Mouse (Mus musculus) heart, postnatal 14 days (tissue): ENCODE data around the gene Lemd1. TPM values are rescaled to one million over a fixed set of nuclear protein-coding genes. Genes with fewer than 3 reads are reported as not detected.

Source experiments
- DNase-seq, 2 experiments: peaks; one replicate each; pipeline ENCODE4 v3.0.0; 2021 to 2022
- intact Hi-C: fragments of 180-260 bp; cut with DNase I; formaldehyde crosslinking; loops from one replicate; pipeline ENCODE4 v1.15.1; 2025
- total RNA-seq, 2 experiments: library from RNA; stranded (reverse); gene quantifications; 2 replicates each; pipeline ENCODE4 v1.2.3; 2021

The Lemd1 gene
- total RNA-seq, 2 experiments from 2014 or later: not detected

DNA sequence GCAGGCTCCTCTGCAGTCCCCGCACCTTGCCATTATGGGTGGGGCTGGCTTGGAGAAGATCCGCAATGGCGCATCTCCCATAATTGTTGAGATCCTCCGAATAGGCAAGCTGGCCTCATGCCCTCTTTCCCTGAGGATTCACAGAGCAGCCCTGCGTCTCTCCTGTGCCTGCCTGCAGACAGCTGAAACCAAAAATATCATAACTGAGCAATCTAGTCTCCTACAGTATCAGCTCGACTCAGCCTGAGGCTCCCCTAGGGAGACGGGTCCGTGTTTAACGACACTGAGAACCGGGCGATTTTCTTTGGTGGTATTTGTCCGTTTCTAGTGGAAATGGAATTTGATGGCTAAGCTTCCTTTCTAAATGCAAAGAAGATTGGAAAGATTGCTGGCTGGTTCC is 8.7 kb downstream of the Lemd1 start:
- intact Hi-C loops: no loop called here
- DNase-seq: no peak

- intact Hi-C loops: no loop called here
- DNase-seq: no peak
Measured at GRCm38 (mm10) chr1:132200562-132201510, 9.6 kb downstream of the Lemd1 start.

- intact Hi-C loops: no loop called here
- DNase-seq: no peak
Measured at GRCm38 (mm10) chr1:132201511-132201860, 10.3 kb downstream of the Lemd1 start.

GRCm38 (mm10) chr1:132201936-132202335 is 10.7 kb downstream of the Lemd1 start:
- intact Hi-C loops: no loop called here
- no peak for DNase-seq

- DNase-seq: no peak
- intact Hi-C loops: no loop called here
Measured at GRCm38 (mm10) chr1:132202771-132203170, 11.5 kb downstream of the Lemd1 start.

- intact Hi-C loops: loop anchor here (5.0 kb wide), 1 partner anchor 39 kb away; no protein-coding TSS in a partner anchor
- no peak for DNase-seq
Measured at GRCm38 (mm10) chr1:132205958-132206357, 14.7 kb downstream of the Lemd1 start.

DNA sequence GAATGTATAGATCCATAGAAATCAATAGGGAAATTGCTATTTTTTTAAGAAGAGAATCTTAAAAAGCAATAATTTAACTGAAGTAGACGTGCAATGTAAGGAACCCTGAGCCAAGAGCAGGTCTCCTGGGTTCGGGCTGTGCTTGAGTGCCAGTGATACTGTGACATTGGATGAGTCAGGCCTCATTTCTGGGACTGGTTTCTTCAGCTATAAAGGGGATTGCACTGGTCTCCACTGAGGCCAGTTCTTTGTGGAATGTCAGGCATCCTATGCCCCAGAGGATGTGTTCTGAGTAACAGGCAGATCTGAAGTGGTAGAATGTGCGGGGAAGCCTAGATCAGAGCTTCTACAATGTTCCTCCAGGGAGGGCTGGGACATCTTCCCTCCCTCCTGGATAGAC is 15.6 kb downstream of the Lemd1 start:
- no peak for DNase-seq
- intact Hi-C loops: loop anchor here (5.0 kb wide), 1 partner anchor 40 kb away; no protein-coding TSS in a partner anchor

- intact Hi-C loops: loop anchor here (5.0 kb wide), 1 partner anchor 41 kb away; no protein-coding TSS in a partner anchor
- DNase-seq: peak in 1 of 2 experiments; percentile 35
Measured at GRCm38 (mm10) chr1:132208154-132208553, 16.9 kb downstream of the Lemd1 start.

- DNase-seq: no peak
- intact Hi-C loops: loop anchor here (5.0 kb wide), 1 partner anchor 42 kb away; no protein-coding TSS in a partner anchor
Measured at GRCm38 (mm10) chr1:132209400-132209799, 18.2 kb downstream of the Lemd1 start.

DNA sequence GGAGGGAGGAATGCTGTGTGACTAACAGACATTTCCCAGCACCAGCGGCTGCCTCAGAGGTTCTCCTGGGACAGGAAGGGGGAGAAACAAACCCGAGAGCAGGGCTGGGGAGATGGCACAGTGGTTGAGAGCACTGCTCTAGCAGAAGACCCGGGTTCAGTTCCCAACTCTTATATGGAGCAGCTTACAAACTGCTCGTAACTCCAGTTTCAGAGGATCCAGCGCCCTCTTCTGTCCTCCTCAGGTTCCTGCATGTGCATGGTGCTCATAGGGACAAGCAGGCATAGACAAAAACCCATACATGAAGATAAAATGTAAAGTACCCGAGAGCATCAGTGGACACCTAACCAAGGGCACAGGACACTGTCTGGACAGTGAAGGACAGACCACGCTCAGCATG is 19.7 kb downstream of the Lemd1 start:
- DNase-seq: peak in 1 of 2 experiments; percentile 44
- intact Hi-C loops: loop anchor here (5.0 kb wide), 1 partner anchor 91 kb away; no protein-coding TSS in a partner anchor

- DNase-seq: no peak
- intact Hi-C loops: loop anchor here (5.0 kb wide), 1 partner anchor 91 kb away; no protein-coding TSS in a partner anchor
Measured at GRCm38 (mm10) chr1:132211672-132212071, 20.4 kb downstream of the Lemd1 start.

DNA sequence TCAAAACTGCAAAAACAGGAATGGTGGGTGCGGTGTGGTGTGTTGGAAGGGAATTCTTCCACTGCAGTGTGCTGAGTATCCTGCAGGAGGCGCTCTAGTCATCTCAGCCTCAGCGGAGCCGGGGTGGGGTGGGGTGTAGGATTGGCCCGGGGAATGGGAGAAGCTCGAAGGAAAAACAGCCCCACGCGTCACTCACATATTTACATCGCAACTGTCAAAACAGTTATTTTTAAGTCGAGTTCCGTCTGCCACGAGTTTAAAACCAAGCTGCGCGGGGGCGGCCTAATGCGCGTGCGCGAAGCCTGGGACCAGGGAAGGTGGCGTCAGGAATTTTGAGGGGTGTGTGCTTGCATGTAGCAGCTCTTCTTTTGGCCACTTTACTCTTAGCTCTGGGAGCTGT is 21.0 kb downstream of the Lemd1 start:
- intact Hi-C loops: loop anchor here (5.0 kb wide), 1 partner anchor 90 kb away; no protein-coding TSS in a partner anchor
- DNase-seq: peak; percentile 59 to 72

DNA sequence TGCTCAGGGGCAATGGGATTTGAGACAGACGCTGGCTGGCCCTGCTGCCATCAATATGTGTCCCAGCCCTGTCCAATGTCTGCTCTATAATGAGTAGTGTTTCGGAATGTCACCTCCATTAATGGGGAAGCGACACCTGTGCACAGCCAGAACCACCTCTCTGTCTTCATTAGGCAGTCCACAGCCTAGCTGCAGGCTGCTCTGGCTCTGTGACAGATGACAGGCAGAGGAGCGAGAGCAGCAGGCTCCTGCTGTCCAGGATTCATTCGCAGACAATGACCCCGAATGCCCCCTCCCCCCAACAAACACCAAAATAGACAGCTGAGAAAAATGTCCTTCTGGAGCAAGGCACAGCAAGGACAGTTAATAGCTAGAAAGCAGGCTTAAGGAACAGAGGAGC is 21.8 kb downstream of the Lemd1 start:
- DNase-seq: no peak
- intact Hi-C loops: loop anchor here (5.0 kb wide), 1 partner anchor 89 kb away; no protein-coding TSS in a partner anchor

- intact Hi-C loops: no loop called here
Measured at GRCm38 (mm10) chr1:132216276-132216675, 25.0 kb downstream of the Lemd1 start.

GRCm38 (mm10) chr1:132221627-132222026 is 30.4 kb downstream of the Lemd1 start:
- DNase-seq: no peak
- intact Hi-C loops: no loop called here

More at GRCm38 (mm10) chr1:132216276-132216675, 25.0 kb downstream of the Lemd1 start:
- DNase-seq: no peak

DNA sequence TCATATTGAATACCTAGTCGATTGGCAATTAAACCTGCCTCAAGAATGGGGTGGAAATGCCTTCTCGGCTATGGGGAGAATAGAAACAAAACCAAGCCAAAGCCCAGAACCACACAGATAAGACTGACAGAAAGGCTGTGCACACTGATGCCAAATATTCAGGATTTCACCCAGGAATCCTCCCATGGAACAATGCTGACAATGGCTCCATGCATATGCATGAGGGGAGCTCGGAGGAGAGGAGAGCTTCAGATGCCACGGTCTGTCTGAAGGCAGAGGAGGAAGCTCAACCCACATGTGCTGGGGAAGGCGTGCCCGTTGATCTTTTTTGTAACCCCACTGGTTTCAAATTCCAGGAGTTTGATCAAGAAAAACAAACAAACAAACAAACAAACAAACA is 30.9 kb downstream of the Lemd1 start:
- DNase-seq: no peak
- intact Hi-C loops: no loop called here

DNA sequence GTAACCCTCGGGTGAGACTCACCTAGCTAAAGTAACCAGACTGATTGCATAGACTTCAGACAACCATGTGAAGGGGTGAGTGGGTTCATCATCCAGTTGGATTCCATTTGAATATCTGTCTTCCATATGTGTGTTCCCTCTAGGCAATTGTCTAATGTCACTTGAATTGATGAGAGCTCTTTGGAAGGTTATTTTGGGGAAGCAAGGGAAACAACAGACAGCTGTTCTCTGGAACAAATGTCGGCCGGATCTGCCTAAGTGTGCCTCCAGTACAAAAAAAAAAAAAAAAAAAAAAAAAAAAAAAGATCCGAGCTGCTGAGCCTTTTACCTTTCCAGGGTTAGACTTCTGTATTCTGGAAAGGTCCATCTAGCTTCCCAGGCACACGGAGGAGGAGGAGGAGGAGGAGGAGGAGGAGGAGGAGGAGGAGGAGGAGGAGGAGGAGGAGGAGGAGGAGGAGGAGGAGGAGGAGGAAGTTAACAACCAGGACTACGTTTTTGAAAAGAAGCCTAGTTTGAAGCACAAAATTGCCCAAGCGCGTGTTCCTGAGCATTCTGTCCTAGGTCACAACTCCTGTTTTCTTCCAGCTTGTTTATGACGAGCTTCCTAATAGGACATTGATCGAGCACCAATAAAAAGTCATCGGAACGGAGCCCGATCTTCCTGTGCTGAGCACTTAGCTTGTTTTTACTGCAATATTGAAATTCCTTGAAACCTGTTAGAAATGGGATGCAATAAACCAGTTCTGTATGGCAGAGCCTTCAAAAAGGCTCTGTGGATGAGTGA is 35.3 kb downstream of the Lemd1 start:
- DNase-seq: no peak

DNA sequence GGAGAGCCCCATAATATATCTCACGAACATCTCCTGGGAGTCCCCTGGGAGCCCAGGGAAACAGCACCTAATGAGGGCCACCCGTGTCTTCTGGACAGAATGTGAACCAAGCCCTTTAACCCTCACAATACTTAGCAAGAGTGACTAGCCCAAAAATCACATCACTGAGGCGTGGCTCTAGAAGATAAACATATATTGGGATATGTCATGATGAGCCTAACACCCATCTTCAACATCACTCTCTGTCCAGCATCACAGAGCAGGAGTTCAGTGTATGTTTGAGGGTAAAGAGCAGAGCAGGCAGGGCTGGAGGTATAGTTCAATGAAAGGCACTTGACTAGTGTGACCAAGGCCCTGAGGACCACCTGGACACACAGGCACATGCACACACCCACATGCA is 38.4 kb downstream of the Lemd1 start, which contains the start of gene Gm10188:
TSS of gene Gm10188 (minus strand) at position 101 of the 400 bp plus-strand sequence.
- intact Hi-C loops: no loop called here
- DNase-seq: no peak

More for the DNA sequence above, 35.3 kb downstream of the Lemd1 start:
- intact Hi-C loops: no loop called here

DNA sequence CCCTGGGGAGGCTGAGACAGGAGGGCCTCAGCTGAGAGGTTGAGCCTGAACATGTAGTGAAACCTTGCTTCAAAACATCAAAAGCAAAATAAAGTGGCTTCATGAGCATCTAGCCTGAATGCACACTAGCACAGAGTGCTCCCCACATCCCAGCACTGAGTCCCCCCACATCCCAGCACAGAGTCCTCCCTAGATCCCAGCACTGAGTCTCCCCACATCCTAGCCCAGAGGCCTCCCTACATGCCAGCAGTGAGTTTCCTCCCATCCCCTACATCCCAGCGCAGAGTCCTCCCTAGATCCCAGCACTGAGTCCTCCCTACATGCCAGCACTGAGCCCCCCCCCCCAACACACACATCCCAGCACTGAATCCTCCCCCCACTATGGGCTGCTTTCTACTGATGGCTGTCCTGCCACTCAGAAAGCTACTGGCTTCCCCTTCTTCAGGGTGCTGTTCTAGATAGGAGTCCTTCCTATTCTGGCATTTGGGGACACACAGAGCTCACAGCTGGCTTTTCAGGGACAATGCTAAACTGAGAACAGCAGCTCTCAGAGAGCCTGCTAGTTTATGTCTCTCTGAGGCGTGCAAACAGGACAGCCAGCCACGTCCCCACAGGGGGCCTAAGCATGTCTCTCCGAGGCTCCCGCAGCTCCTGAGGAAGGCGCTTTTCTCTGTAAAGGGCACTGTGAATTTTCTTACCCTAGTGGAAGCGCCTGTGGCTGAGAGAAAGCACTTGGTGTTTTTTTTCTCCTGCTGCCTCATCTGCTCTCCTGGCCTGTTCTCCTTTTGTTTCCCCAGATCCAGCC is 40.4 kb downstream of the Lemd1 start:
- intact Hi-C loops: no loop called here
- no peak for DNase-seq

GRCm38 (mm10) chr1:132233566-132233965 is 42.3 kb downstream of the Lemd1 start:
- peak; percentile 12 to 27 for DNase-seq
- intact Hi-C loops: no loop called here
